Mouse (Mus musculus) right cerebral cortex, postnatal 10 days (tissue): ENCODE measurements at regions not wholly inside any gene's neighbourhood (a gene's known extent, or its start where the extent isn't known, plus 50 kb on each side); places are given as distances from the start of the nearest gene placed in this dataset.
A peak's percentile ranks its signal among the peaks of the same experiment; 100 is the strongest.
"Not testable (repeated sequence)": the region's sequence is repeated elsewhere in the genome, so short reads cannot be mapped to it uniquely, and the experiment has no call there.

Experiments
- DNase-seq, 2 experiments: peaks; one replicate each; pipeline ENCODE4 v3.0.0; 2021; ENCODE audit warnings: low spot score in 2 of 2

- no peak for DNase-seq
Measured at GRCm38 (mm10) chr6:25101761-25102160, 145.7 kb upstream of the Tmem229a start.

- peak in 1 of 2 experiments; percentile 40 for DNase-seq
Measured at GRCm38 (mm10) chr6:25087167-25087566, 131.1 kb upstream of the Tmem229a start.

- DNase-seq, result no peak
Measured at GRCm38 (mm10) chr6:25085871-25086270, 129.8 kb upstream of the Tmem229a start.

GRCm38 (mm10) chr6:25085296-25085695 is 129.2 kb upstream of the Tmem229a start:
- not testable (repeated sequence) for DNase-seq

DNA sequence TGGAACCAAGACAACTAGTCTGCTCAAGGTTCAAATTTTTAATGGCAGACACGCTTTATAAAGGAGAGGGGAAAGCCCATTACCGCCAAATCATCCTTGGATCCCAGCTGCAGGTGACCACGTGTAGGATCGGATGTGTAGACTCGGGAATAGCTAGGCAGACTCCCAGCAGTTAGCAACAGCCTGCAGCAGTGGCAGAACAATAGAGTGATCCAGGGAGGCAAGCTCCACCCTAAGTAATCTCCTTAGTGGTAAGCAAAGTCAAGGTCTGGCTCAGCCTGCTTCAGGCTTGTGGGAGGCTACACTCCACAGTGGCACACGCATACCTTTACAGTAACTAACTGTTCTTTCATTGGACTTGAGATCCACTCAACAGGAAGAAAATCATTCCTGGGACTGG is 109.8 kb upstream of the Tmem229a start:
- no peak for DNase-seq

- no peak for DNase-seq
Measured at GRCm38 (mm10) chr6:25032878-25033509, 76.9 kb upstream of the Tmem229a start.

GRCm38 (mm10) chr6:25026953-25027352 is 70.9 kb upstream of the Tmem229a start:
- DNase-seq, result no peak

DNA sequence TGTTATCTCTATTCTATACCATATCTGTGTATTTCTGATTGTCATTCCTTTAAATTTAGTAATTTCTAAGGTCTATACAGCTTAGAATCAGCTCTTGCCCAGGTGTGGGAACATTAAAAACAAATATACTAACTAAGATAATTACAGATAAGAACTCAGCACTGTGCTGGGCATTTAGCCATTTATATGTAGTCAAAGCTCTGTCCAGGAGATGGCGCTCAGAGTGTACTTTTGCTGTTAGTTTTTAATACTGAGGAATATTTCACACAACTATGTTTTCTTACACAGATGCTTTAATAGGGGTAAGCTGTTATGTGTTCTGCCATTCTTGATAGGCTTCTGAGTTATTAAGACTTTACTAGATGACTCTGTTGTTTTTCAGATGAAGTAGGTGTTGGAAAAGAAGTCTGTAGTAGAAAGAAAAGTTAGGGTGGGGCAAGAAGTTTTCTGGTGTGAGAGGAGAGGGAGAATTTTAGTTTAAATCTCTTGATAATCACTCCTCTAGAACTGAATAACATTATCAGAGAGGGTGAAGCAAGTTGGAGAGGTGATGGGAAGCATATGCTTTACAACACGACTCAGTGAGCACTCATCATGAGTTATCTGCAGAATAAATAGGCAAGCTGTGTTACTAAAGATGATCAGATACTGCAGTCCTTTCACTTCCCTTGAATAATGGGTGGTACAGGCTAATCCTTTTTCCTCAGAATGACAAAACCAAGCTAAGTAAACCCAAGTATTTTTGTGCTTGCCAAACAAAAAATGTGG is 64.1 kb upstream of the Tmem229a start:
- peak; percentile 39 to 46 for DNase-seq

GRCm38 (mm10) chr6:25013288-25013606 is 57.1 kb upstream of the Tmem229a start:
- no peak for DNase-seq

DNA sequence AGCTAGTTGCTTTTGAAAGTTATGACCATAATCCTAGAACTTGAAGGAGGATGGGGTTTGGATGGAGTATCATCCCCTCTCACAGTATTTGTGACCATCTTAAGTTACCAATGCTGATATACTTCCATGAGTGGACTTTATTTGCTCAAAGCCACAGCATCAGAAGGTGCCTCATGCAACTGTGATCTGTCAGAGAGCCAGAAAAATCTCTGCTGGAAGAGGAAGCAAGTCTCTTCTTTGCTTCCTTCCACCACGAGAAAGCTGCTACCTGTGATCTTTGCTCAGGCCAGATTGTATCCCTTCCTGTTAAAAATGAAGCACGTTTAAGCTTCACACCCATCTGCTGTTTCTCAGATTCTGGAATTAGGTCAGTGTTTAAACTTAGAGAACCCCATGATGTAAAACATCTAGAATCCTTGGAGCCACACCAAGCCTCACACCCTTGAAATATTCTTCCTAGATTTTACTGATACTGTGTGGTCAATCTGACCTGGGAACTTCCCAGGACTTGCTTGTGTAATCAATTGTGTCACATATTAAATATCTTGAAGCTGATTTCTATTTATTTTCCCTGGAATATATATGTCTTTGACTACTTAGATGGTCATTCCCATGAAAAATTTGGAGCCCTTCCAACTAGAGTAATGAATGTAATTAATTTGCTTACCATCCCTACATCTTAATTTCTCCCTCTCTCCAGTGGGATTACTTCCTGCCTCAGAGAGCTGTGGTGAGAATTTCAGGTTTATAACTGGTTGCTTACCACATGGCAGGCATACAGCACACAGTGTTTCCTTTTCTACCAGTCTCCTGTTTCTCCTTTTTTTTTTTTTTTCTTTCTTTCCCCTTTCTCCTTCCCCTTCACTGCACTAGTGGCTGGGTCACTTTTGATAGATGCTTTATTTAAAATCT is 56.5 kb upstream of the Tmem229a start:
- no peak for DNase-seq

- not testable (repeated sequence) for DNase-seq
Measured at GRCm38 (mm10) chr6:25008856-25009255, 52.8 kb upstream of the Tmem229a start.
